Mouse (Mus musculus): ENCODE measurements around the gene Ndufs4. TPM values are rescaled to one million over a fixed set of nuclear protein-coding genes. Genes with fewer than 3 reads are reported as not detected.

Gene Ndufs4
- polyA plus RNA-seq (2012; rRNA removed), result 33.9 and 48.5 TPM in 2 replicates

GRCm38 (mm10) chr13:114388211-114388965 lies at the start of gene Ndufs4:
Ndufs4 (minus strand) TSS chr13:114388258.

Other genes with a start within 250 kb of the Ndufs4 start
- 78.9 and 87.0 TPM in 2 replicates for gene Fst, start 70.7 kb upstream of the Ndufs4 start, polyA plus RNA-seq (2012; rRNA removed)